In genomic region chr5:100546294-100547080, GRCm38 (mm10) we compare ENCODE assay signal across 11 mouse cellular contexts. TPM values are rescaled to one million over a fixed set of nuclear protein-coding genes. Genes with fewer than 3 reads are reported as not detected.
DNase-seq lines count a peak whose midpoint lies in the region; ATAC-seq and TF ChIP-seq lines count a peak whose summit lies in the region.
"Had no signal": no experiment of that assay in that cellular context is flagged by ENCODE, and none has a peak within 500 bp of the region (broad histone marks: within the 10 kb centered on the region; RNA-seq: fewer than 3 reads in every experiment).

No protein-coding gene starts in this region.

- no peaks in the 10 kb centered on the region for H3K27me3 ChIP-seq in spleen, adult 2 months (ENCODE audit: control insufficient read depth, insufficient read depth, low read length)
- no peaks in the 10 kb centered on the region for H3K27me3 ChIP-seq in stomach, postnatal 0 days (ENCODE audit: control insufficient read depth, insufficient read depth, low read length)

- no peak overlapping the region for H3K4me2 ChIP-seq in stomach, postnatal 0 days (replicated peaks; ENCODE audit: low read depth)

- 77% methylated on average over 6 of the region's 6 CpGs for WGBS in spleen, adult 2 months
- WGBS in stomach, postnatal 0 days, result 74% methylated on average over 6 of the region's 6 CpGs

- H3K4me3 ChIP-seq in spleen, adult 2 months (ENCODE audit: extremely low read depth, insufficient read depth, insufficient read length), result no peak overlapping the region
- no peak overlapping the region for H3K4me3 ChIP-seq in stomach, postnatal 0 days (ENCODE audit: low read depth, low read length)
- H3K4me3 ChIP-seq: embryonic facial prominence, embryonic 10.5 days; limb, embryonic 10.5 days had no signal

- no peak for ATAC-seq in stomach, postnatal 0 days (ENCODE audit: low FRiP score, low TSS enrichment)
- ATAC-seq in megakaryocyte-erythroid progenitor cell, adult 5-6 weeks (replicated peaks; ENCODE audit: low FRiP score, low TSS enrichment, poor library complexity, severe bottlenecking), result no peak
- ATAC-seq: activated CD4-positive, CD25-positive, alpha-beta regulatory T cell, adult 4 months had no signal

- no peak for TF ChIP-seq EP300 in stomach, postnatal 0 days (optimal IDR thresholded peaks at IDR 0.05)

- H3K9ac ChIP-seq in stomach, postnatal 0 days (ENCODE audit: low read length), result no peak overlapping the region

- no peaks in the 10 kb centered on the region for H3K4me1 ChIP-seq in spleen, adult 2 months (ENCODE audit: control insufficient read depth, insufficient read depth, insufficient read length)
- 0 out of 2 replicates have a peak, but pooled peaks cover 2% of the 10 kb centered on the region for H3K4me1 ChIP-seq in stomach, postnatal 0 days (replicated peaks; ENCODE audit: control insufficient read depth, insufficient read depth)
- H3K4me1 ChIP-seq: embryonic facial prominence, embryonic 10.5 days; limb, embryonic 10.5 days had no signal

- 0 out of 2 replicates have a peak, but pooled peaks have one; percentile 37 for TF ChIP-seq CTCF in spleen, adult 2 months (IDR thresholded peaks at IDR 0.05; ENCODE audit: extremely low read depth, insufficient read depth, insufficient read length, insufficient replicate concordance)
- TF ChIP-seq CTCF in stomach, postnatal 0 days (IDR thresholded peaks at IDR 0.05; ENCODE audit: low read depth), result peak; percentile 75

- H3K9me3 ChIP-seq in stomach, postnatal 0 days (ENCODE audit: control insufficient read depth, low read length), result no peaks in the 10 kb centered on the region
- H3K9me3 ChIP-seq: embryonic facial prominence, embryonic 10.5 days; limb, embryonic 10.5 days had no signal

- peak; percentile 26 for DNase-seq in adrenal gland, postnatal 14 days
- DNase-seq in adrenal gland, adult 2 months, result no peak
- peak; percentile 23 for DNase-seq in kidney, adult 9 months
- no peak for DNase-seq in kidney, adult 18-20 months
- DNase-seq in spleen, adult 2 months (ENCODE audit: low read depth in 1 of 2, low spot score in 2 of 2), result no peak
- no peak for DNase-seq in spleen, postnatal 4 days (ENCODE audit: low spot score in 2 of 2)
- peak; percentile 34 for DNase-seq in stomach, postnatal 0 days (ENCODE audit: low spot score)

- peaks cover 29% of the 10 kb centered on the region for H3K36me3 ChIP-seq in spleen, adult 2 months (ENCODE audit: control insufficient read depth, insufficient read depth, low read length)
- H3K36me3 ChIP-seq in stomach, postnatal 0 days (ENCODE audit: control insufficient read depth, insufficient read depth, low read length), result 0 out of 2 replicates have a peak, but pooled peaks cover 4% of the 10 kb centered on the region

- no peak for TF ChIP-seq POLR2A in spleen, adult 2 months (IDR thresholded peaks at IDR 0.05; ENCODE audit: low read depth, low read length)

- H3K27ac ChIP-seq in spleen, adult 2 months (ENCODE audit: insufficient read depth, low read length), result no peak overlapping the region
- H3K27ac ChIP-seq in stomach, postnatal 0 days (replicated peaks), result no peak overlapping the region
- H3K27ac ChIP-seq: embryonic facial prominence, embryonic 10.5 days; limb, embryonic 10.5 days had no signal

RNA-seq across cellular contexts. Expression of gene Plac8, which starts 25.6 kb away (rescaled TPM):
- 9.2 and 10.8 TPM in 2 replicates for total RNA-seq in adrenal gland, postnatal 14 days (2021)
- 10 to 100 TPM in 1 of 2 experiments, 1 to 10 TPM in 1; 5.7 to 11.3 TPM for total RNA-seq in adrenal gland, adult 2 months (2021)
- 5.0 and 5.1 TPM in 2 replicates for polyA plus RNA-seq in adrenal gland, adult 2 months (2012; rRNA removed)
- polyA plus RNA-seq in spleen, adult 2 months (2012; rRNA removed), result 322 and 350 TPM in 2 replicates
- 379 and 398 TPM in 2 replicates for polyA plus RNA-seq in stomach, postnatal 0 days (2015; fragmentation: Nextera tagmentation; extraction: Ambion mirVana)
- total RNA-seq in megakaryocyte-erythroid progenitor cell, adult 5-6 weeks (2014; fragmentation: Nextera tagmentation), result 205 and 254 TPM in 2 replicates
- total RNA-seq in megakaryocyte-erythroid progenitor cell, adult 5-6 weeks (2017), result 198 and 535 TPM in 2 replicates

RNA-seq across cellular contexts. Expression of gene Cops4, which starts 28.4 kb away (rescaled TPM):
- total RNA-seq in adrenal gland, postnatal 14 days (2021), result 61.9 and 63.4 TPM in 2 replicates
- 10 to 100 TPM; 78.9 to 79.5 TPM for total RNA-seq in adrenal gland, adult 2 months (2021)
- polyA plus RNA-seq in adrenal gland, adult 2 months (2012; rRNA removed), result 8.5 and 8.8 TPM in 2 replicates
- polyA plus RNA-seq in spleen, adult 2 months (2012; rRNA removed), result 9.4 and 9.9 TPM in 2 replicates
- polyA plus RNA-seq in stomach, postnatal 0 days (2015; fragmentation: Nextera tagmentation; extraction: Ambion mirVana), result 106 and 107 TPM in 2 replicates
- total RNA-seq in megakaryocyte-erythroid progenitor cell, adult 5-6 weeks (2014; fragmentation: Nextera tagmentation), result 86.0 and 93.6 TPM in 2 replicates
- total RNA-seq in megakaryocyte-erythroid progenitor cell, adult 5-6 weeks (2017), result 186 and 187 TPM in 2 replicates

RNA-seq across cellular contexts. Expression of gene Lin54, which starts 46.0 kb away (rescaled TPM):
- total RNA-seq in adrenal gland, postnatal 14 days (2021), result 12.5 and 15.7 TPM in 2 replicates
- 10 to 100 TPM in 1 of 2 experiments, 1 to 10 TPM in 1; 8.6 to 14.6 TPM for total RNA-seq in adrenal gland, adult 2 months (2021)
- 1.8 and 2.7 TPM in 2 replicates for polyA plus RNA-seq in adrenal gland, adult 2 months (2012; rRNA removed)
- polyA plus RNA-seq in spleen, adult 2 months (2012; rRNA removed), result 3.4 and 4.1 TPM in 2 replicates
- 5.9 TPM in 2 replicates for polyA plus RNA-seq in stomach, postnatal 0 days (2015; fragmentation: Nextera tagmentation; extraction: Ambion mirVana)
- total RNA-seq in megakaryocyte-erythroid progenitor cell, adult 5-6 weeks (2014; fragmentation: Nextera tagmentation), result 40.5 and 45.3 TPM in 2 replicates
- total RNA-seq in megakaryocyte-erythroid progenitor cell, adult 5-6 weeks (2017), result 32.1 and 56.5 TPM in 2 replicates

Comparison
In these comparisons a context has a peak if more than half of its experiments do, and no peak if none do; other contexts are left out.
1. DNase-seq: peak in adrenal gland, postnatal 14 days (single experiment), kidney, adult 9 months (single experiment) and stomach, postnatal 0 days (single experiment); none in adrenal gland, adult 2 months (single experiment), kidney, adult 18-20 months (single experiment), spleen, adult 2 months (0 of 2) and spleen, postnatal 4 days (0 of 2).
2. RNA of gene Plac8, which starts 25.6 kb away (total RNA-seq): 198 to 535 TPM in megakaryocyte-erythroid progenitor cell, adult 5-6 weeks; 5.7 to 11.3 TPM in adrenal gland, adult 2 months and 9.2 to 10.8 TPM in adrenal gland, postnatal 14 days; every median in the first group is over 10 times any median in the second.